Mouse (Mus musculus) retina, postnatal 7 days (tissue): Measurements from ENCODE around the gene Fkbp5.

Experiments
- DNase-seq: peaks from one replicate; pipeline ENCODE4 v3.0.0-alpha.2; 2012; ENCODE audit warnings: low read depth, low spot score

Fkbp5 gene

GRCm38 (mm10) chr17:28460388-28460787, 56.9 kb downstream of the Fkbp5 start:
- DNase-seq: no peak

DNA sequence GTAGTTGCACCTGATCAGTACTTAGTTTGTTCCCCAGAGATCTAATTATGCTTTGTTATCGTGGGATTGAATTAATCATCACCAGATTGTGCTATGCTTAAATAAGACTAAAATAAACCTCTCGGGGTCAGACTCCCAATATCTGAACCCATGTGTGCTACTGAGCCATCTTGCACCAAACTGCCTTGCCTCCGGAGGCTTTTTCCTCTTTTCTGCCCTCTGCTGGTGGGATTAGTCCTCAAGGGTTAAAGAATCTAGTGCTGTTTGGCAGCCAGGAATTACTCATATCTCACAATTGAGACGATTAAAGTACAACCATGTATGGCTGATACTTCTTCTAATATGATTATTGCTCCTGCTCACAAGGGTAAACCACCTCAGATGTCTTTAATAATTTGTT, 62.2 kb downstream of the Fkbp5 start:
- DNase-seq: peak; percentile 43

GRCm38 (mm10) chr17:28452889-28453288, 64.4 kb downstream of the Fkbp5 start:
- peak; percentile 11 for DNase-seq

GRCm38 (mm10) chr17:28451914-28452313, 65.4 kb downstream of the Fkbp5 start:
- DNase-seq: no peak

- DNase-seq: no peak
These were observed 65.8 kb downstream of the Fkbp5 start for GRCm38 (mm10) chr17:28451487-28451886.

GRCm38 (mm10) chr17:28448225-28448624, 69.1 kb downstream of the Fkbp5 start:
- no peak for DNase-seq

GRCm38 (mm10) chr17:28447789-28448188, 69.5 kb downstream of the Fkbp5 start:
- DNase-seq: no peak

- no peak for DNase-seq
These were observed 70.5 kb downstream of the Fkbp5 start for GRCm38 (mm10) chr17:28446820-28447168.

- no peak for DNase-seq
These were observed 71.2 kb downstream of the Fkbp5 start for GRCm38 (mm10) chr17:28445886-28446819.

GRCm38 (mm10) chr17:28442661-28443060, 74.7 kb downstream of the Fkbp5 start:
- DNase-seq: no peak

DNA sequence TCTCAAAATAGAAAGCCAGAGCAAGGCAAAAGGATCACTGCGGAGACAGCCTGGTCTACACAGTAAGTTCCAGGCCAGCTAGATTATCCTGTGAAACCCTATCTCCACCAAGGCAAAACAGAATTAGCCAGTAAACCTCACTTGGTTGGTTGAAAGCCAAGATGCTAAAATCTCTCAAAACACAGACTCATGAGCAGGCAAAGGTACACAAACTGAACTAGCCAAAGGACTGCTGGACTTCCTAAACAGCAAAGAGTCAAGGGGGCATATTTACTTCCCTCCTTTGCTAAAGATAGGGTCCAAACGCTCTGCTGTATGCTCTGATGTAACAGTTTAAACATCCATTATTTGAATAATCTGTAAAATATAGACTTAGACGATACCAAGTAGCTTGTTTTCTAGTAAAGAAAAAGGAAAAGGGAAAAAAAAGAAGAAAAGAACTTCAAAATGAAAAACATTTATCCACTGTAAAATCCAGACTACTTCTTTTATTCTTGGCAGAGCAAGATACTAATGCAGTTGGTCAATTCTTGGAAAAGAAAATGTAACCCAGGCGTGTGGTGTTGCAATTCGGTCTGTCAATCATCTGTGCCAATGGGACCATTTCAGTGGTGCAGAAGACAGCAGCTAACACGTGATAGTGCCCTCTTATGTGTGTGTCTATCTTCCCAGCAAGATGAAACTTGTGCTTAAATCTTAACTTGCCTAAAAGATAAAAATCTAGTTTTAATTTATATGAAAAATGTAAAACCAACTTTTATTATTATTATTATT, 78.8 kb downstream of the Fkbp5 start:
- no peak for DNase-seq

DNA sequence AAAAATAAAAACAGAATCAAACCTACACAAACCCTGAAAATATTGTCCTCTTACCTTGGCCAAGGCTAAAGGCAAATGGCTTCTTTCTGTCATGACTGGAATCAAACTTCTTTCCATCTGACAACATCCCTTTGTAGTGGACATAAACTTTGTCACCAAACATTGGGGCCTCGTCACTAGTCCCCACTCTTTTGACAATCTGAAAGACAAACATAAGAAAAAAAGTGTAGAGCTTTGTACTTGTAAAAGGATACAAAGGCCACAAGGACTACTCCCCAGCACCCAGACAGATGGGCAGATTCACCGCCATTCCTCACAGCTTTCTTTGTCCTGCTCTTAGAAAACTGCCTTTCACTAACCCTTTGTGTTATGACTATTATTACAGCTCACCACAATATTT, 79.4 kb downstream of the Fkbp5 start:
- DNase-seq: no peak

- no peak for DNase-seq
These were observed 82.3 kb downstream of the Fkbp5 start for GRCm38 (mm10) chr17:28434921-28435485.

DNA sequence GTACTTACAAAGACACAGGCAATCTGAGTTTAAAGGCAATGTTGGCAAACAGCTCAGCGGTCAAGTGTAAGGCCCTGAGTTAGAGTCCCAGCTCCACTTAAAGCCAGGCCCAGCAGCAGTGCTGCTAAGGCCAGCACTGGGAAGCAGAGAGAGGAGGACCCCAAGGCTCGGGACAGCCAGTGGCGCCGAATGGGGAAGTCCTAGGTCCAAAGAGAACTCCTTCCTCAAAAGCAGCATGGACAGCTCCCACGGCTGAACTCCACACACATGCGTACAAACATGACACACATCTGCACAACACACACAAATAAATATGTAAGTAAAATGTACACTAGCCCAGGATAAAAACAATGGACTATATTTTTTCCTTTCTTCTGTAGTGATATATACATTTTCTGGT, 84.3 kb downstream of the Fkbp5 start:
- DNase-seq: no peak

DNA sequence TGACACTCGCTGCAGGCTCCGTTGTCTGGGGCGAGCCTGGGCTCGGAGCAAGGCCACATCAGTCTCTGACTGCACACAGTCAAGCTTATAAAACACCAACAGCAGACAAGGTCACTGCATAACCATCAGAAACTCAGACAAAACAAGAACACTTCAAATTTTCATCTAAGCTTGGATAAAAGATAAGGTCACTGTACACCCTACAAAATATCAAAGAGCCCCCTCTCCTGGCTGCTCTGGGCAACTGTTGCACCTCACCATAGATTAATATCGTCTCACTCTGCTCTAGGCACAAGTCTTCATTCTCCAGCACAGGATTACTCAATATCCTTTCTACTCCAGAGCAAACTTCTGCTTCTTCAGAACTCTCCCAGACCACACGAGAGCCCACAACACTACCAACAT, 85.4 kb downstream of the Fkbp5 start:
- DNase-seq: no peak

GRCm38 (mm10) chr17:28431038-28431437, 86.3 kb downstream of the Fkbp5 start:
- DNase-seq: no peak

DNA sequence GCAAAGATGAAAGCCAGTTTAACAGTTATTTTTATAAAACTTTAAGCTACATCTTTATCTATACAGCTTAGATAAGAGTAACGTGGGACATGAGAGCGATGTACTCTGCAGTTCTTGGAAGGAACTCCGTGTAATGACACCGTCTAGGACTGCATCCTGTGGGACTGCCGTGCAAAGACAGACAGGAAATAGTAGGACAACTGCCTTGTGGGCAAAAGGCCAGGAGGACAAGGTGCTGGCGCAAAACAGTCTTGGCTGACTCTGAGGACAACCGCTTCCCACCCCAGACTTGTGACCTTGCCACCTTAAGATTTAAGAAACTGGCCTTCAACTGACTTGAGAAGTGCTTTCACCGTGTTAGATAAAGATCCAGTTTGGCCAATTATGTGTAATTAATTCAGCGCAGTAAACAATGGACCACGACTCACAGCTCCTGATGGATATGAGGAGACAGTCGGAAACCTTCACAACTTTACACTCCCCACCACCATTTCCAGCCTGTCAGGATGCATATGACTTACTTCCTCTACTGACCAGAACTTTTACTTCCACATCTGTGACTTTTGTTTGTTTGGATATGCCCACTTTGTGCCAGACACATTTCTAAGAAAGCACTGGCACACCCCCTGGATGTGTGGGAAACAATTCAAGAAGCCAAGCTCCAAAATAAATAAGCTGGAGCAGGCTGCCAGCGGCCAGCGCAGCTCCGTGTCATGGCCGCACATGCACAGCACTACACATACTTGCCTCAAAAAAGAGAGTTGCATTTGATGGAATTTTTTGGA, 88.7 kb downstream of the Fkbp5 start:
- no peak for DNase-seq

DNA sequence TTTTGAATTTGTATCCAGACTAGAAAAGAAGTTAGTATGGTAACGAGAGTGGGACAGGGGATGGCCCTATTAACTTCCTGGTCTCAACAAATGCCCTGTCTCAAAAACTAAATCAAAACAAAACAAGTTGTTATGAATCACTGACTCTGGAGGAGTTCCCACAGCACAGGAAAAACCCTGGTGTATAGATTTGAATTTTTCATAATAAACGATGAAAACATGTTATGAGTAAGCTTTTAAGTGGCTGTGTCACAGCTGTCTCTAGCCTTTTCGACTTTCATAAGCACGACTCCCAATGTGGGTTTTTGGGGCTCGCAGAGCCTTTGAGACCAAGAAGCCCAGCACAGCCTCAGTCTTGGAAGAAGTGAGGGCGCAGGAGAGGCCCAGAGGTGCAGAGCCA, 89.7 kb downstream of the Fkbp5 start:
- DNase-seq: no peak

- DNase-seq: no peak
These were observed 93.0 kb downstream of the Fkbp5 start for GRCm38 (mm10) chr17:28424373-28424772.

GRCm38 (mm10) chr17:28421071-28421470, 96.3 kb downstream of the Fkbp5 start:
- no peak for DNase-seq

DNA sequence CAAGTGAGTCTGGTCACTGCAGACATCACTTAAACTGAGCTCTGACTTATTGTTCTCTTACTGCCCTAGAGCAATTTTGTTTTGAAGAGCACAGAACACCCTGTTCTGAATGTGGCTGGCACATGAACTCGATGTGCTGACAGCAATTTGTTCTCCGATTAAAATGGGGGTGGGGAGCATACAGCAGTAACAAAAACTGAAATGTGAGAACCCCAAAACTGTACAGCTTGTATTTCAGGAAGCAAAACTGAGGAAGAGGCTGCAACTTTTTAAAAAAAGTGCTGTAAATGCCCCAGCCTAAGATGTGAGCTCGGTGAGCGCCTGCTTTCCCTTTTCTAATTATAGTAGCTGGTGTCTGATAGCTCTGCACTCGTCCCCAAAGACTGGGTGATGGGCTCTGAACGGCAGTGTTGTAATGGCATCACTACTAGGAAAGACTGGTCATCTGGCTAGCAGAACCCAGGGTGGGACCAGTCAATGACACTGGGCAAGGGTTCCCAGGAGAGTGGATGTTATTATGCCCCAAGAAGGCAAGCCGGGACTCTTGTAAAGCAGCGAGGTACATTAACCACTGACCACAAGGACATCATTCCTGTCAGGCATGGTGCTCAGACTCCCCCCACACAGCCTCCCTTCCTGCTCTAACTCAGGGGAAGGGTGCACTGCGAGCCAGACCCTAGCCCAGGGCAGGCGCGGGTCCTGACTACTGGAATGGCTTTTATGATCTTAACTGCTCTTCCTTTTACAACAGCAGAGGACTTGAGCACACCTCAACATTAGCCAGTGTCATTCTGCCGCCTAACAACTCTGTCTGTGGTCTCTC, 96.9 kb downstream of the Fkbp5 start:
- no peak for DNase-seq
